In genomic region chr7:74696286-74696685, GRCm38 (mm10) we compare ENCODE assay signal across 24 mouse cellular contexts.
DNase-seq lines count a peak whose midpoint lies in the region; ATAC-seq and TF ChIP-seq lines count a peak whose summit lies in the region.
"Had no signal": no experiment of that assay in that cellular context is flagged by ENCODE, and none has a peak within 500 bp of the region (broad histone marks: within the 10 kb centered on the region; RNA-seq: fewer than 3 reads in every experiment).

No protein-coding gene starts in this region.

- no peak overlapping the region for H3K4me2 ChIP-seq in kidney, embryonic 16.5 days (replicated peaks; ENCODE audit: low read depth, low read length)
- H3K4me2 ChIP-seq: embryonic facial prominence, embryonic 12.5 days; forebrain, embryonic 12.5 days had no signal

- H3K36me3 ChIP-seq in kidney, embryonic 16.5 days (ENCODE audit: insufficient read depth, low read length): no peaks in the 10 kb centered on the region
- peaks cover 3% of the 10 kb centered on the region; the same call in 1 of the 2 replicates for H3K36me3 ChIP-seq in heart, adult 2 months (ENCODE audit: control insufficient read depth, insufficient read depth, low read length)
- H3K36me3 ChIP-seq: embryonic facial prominence, embryonic 10.5 days; embryonic facial prominence, embryonic 12.5 days; forebrain, embryonic 12.5 days; G1E had no signal

- TF ChIP-seq EP300 in heart, adult 2 months (IDR thresholded peaks at IDR 0.05; ENCODE audit: insufficient read depth, low read depth, low read length): no peak

- no peak overlapping the region for H3K9ac ChIP-seq in kidney, embryonic 16.5 days (replicated peaks; ENCODE audit: low read length)
- no peak overlapping the region for H3K9ac ChIP-seq in heart, adult 2 months (ENCODE audit: low read depth, low read length)
- H3K9ac ChIP-seq: embryonic facial prominence, embryonic 12.5 days; forebrain, embryonic 12.5 days had no signal

- no peaks in the 10 kb centered on the region for H3K79me2 ChIP-seq in heart, adult 2 months (replicated peaks; ENCODE audit: control insufficient read depth, insufficient read depth, low read length)

- ATAC-seq in CD4-positive, CD25-positive, alpha-beta regulatory T cell, adult 4 months: peak; percentile 33
- ATAC-seq in activated CD4-positive, CD25-positive, alpha-beta regulatory T cell, adult 4 months: peak; percentile 20
- peak; percentile 30 for ATAC-seq in inflammation-experienced regulatory T-cells, adult 6 months
- no peak for ATAC-seq in kidney, embryonic 16.5 days (ENCODE audit: low FRiP score, low TSS enrichment)
- ATAC-seq: forebrain, embryonic 14.5 days; forebrain, embryonic 16.5 days; Patski had no signal

- no peaks in the 10 kb centered on the region for H3K4me1 ChIP-seq in kidney, embryonic 16.5 days (ENCODE audit: insufficient read depth, low read length)
- H3K4me1 ChIP-seq in heart, adult 2 months (ENCODE audit: control insufficient read depth, insufficient read depth, low read length): peaks cover 5% of the 10 kb centered on the region
- H3K4me1 ChIP-seq: embryonic facial prominence, embryonic 10.5 days; embryonic facial prominence, embryonic 12.5 days; forebrain, embryonic 12.5 days had no signal

- H3K27me3 ChIP-seq in kidney, embryonic 16.5 days (ENCODE audit: insufficient read depth, low read length): no peaks in the 10 kb centered on the region
- H3K27me3 ChIP-seq in heart, adult 2 months (ENCODE audit: control insufficient read depth, insufficient read depth, low read length): no peaks in the 10 kb centered on the region
- H3K27me3 ChIP-seq: embryonic facial prominence, embryonic 12.5 days; forebrain, embryonic 12.5 days; Patski had no signal

- peak; percentile 45 for DNase-seq in CD4-positive helper T cell, adult 2 months (ENCODE audit: low read depth, low spot score)
- no peak for DNase-seq in adipocyte (ENCODE audit: low spot score)
- DNase-seq in kidney, postnatal 36 days: no peak
- DNase-seq in heart, adult 2 months: no peak
- DNase-seq: adrenal gland, adult 8-10 months; adrenal gland, postnatal 14 days; adrenal gland, postnatal 36 days; B cell, adult 2 months; cerebellum, adult 11-12 months; cerebellum, adult 2 months; cerebellum, adult 9-10 months; cerebellum, postnatal 10 days; cerebellum, postnatal 25 days had no signal

- TF ChIP-seq POLR2A in heart, adult 2 months (IDR thresholded peaks at IDR 0.05; ENCODE audit: insufficient read depth, low read depth, low read length): no peak

- no peak overlapping the region for H3K4me3 ChIP-seq in kidney, embryonic 16.5 days (ENCODE audit: low read length)
- no peak overlapping the region for H3K4me3 ChIP-seq in heart, adult 2 months
- H3K4me3 ChIP-seq: embryonic facial prominence, embryonic 10.5 days; embryonic facial prominence, embryonic 12.5 days; forebrain, embryonic 12.5 days had no signal

- H3K9me3 ChIP-seq in kidney, embryonic 16.5 days (ENCODE audit: low read length): no peaks in the 10 kb centered on the region
- H3K9me3 ChIP-seq: embryonic facial prominence, embryonic 10.5 days; embryonic facial prominence, embryonic 12.5 days; forebrain, embryonic 12.5 days had no signal

- no peak overlapping the region for H3K27ac ChIP-seq in kidney, embryonic 16.5 days (ENCODE audit: low read length)
- no peak overlapping the region for H3K27ac ChIP-seq in heart, adult 2 months
- H3K27ac ChIP-seq: embryonic facial prominence, embryonic 10.5 days; embryonic facial prominence, embryonic 12.5 days; forebrain, embryonic 12.5 days had no signal

- 86% methylated on average over 4 of the region's 4 CpGs for WGBS in kidney, embryonic 16.5 days
- 91% methylated on average over 4 of the region's 4 CpGs for WGBS in heart, adult 2 months

- TF ChIP-seq CTCF in heart, adult 2 months (IDR thresholded peaks at IDR 0.05): no peak

- intact Hi-C loops in heart, adult 2 months (cut with DNase I): loop anchor here (10.0 kb wide), 1 partner anchor 321 kb away; no protein-coding TSS in a partner anchor
